Mouse (Mus musculus) CD4-positive, CD25-positive, alpha-beta regulatory T cell, adult 4 months (primary cell): ENCODE results near the gene Lrg1. TPM values are rescaled to one million over a fixed set of nuclear protein-coding genes. Genes with fewer than 3 reads are reported as not detected.

Experiments used
- ATAC-seq: one replicate; pipeline ENCODE4 v1.8.0; 2017
- polyA plus RNA-seq, 2 experiments: library from polyadenylated mRNA; unstranded; fragments of 100-300 nt; shearing (Covaris generic); gene quantifications; one replicate each; pipeline ENCODE4 v1.2.1; 2017

The Lrg1 gene
- polyA plus RNA-seq: not detected

GRCm38 (mm10) chr17:56121826-56122225 is at the start of gene Lrg1:
Lrg1 (minus strand) TSS chr17:56122001.
- ATAC-seq: no peak

GRCm38 (mm10) chr17:56171456-56171855 is 49.7 kb upstream of the Lrg1 start:
- ATAC-seq: no peak

DNA sequence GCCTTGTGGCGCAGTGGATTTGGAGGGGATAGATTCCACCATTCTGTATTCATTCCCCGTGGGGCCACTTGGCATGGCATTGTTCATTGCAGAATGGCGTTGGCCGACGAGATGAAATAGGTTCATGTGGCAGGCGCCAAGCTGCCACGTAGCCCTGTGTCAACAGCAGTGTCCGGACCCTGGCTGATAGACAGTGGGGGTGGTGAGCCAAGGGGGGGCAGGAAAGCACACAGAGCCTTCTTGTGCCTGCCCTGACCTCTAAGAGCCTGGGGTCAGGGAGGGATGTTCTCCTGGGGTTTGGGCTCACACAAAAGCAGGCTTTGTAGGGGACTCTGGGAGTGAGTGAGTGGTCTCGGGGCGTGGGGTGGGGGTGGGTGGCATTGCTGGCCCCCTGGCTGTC is 48.8 kb upstream of the Lrg1 start:
- ATAC-seq: no peak

- peak; percentile 83 for ATAC-seq
Measured at GRCm38 (mm10) chr17:56169830-56170229, 48.0 kb upstream of the Lrg1 start.

DNA sequence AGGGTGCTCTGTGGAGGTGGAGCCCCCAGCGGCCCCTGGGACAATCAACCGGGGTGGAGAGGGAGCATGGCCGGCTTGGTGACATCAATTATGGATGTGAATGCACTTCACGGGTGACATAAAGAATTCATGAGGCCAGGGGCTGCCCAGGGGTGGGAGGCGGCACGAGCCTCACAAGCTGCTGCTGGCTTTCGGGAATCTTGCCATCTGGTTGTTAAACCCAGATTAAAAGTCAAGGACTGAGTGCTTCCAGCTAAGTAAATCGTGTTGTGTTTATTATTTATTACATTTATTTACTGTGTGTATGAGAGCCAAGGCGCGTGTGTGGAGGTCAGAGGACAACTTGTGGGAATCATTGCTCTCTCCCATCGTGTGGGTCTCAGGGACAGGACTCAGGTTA is 43.9 kb upstream of the Lrg1 start:
- no peak for ATAC-seq

DNA sequence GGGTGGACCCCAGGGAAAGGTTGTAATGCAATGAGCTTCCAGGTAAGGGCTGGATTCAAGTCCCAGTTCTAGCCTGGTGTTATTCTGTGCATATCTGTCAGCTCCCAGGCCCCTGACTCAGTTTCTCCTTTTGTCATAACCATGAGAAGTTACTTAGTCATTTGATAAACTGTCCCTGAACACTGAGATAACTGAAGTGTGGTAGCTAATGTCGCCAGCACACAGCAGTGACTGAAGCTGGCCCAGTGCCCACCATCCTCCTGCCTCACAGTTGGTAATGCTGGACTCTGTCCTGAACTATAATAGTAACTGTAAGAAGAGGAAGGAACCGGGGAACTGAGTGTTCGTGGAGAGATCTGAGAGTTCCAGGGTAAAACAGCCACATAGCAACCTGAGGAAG is 42.7 kb upstream of the Lrg1 start:
- no peak for ATAC-seq

GRCm38 (mm10) chr17:56163523-56164102 is 41.8 kb upstream of the Lrg1 start:
- ATAC-seq: peak; percentile 83

GRCm38 (mm10) chr17:56162231-56162774 is 40.5 kb upstream of the Lrg1 start, which contains the start of gene Tnfaip8l1:
Tnfaip8l1 (plus strand) TSS chr17:56162477.
- peak; percentile 87 for ATAC-seq

GRCm38 (mm10) chr17:56159729-56160128 is 37.9 kb upstream of the Lrg1 start:
- no peak for ATAC-seq

- no peak for ATAC-seq
Measured at GRCm38 (mm10) chr17:56153643-56154042, 31.8 kb upstream of the Lrg1 start.

DNA sequence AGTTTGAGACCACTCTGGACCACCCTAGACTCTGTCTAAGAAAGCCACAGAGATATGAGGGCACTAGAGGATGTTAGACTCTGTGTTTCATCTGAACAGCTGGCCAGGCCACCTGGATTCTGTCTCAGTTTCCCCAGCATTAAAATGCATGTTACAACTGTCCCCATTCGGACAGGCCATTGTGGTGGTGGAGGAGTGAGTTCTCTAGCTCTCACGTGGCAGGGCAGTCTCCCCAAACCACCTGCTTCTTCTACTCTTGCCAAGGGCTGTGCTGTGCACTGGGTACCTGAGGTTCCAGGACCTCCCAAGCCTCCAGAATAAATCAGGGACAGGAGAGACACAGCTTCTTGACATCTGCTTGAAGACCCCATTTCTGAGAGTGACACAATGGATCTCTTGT is 28.1 kb upstream of the Lrg1 start:
- ATAC-seq: no peak

GRCm38 (mm10) chr17:56148790-56149618 is 27.2 kb upstream of the Lrg1 start:
- no peak for ATAC-seq

DNA sequence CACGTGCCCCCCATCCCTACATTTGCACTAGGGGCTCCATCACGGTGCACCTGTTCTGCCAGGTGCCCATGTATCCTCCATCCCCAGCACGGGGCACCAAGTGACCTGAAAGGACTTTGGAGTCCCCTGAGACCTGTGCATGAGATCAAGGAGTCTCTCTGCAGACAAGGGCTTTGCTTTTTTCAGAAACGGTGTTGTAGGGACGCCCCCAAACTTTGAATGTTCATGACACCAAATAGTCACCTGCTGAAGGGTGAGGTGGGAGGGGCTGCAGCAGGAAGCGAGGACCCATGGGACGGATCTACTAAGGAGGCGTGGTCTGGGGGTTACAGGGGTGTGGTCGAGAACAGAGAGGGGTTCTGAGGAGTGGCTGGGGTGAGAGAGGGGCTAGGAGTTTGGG is 26.5 kb upstream of the Lrg1 start:
- ATAC-seq: peak; percentile 26

DNA sequence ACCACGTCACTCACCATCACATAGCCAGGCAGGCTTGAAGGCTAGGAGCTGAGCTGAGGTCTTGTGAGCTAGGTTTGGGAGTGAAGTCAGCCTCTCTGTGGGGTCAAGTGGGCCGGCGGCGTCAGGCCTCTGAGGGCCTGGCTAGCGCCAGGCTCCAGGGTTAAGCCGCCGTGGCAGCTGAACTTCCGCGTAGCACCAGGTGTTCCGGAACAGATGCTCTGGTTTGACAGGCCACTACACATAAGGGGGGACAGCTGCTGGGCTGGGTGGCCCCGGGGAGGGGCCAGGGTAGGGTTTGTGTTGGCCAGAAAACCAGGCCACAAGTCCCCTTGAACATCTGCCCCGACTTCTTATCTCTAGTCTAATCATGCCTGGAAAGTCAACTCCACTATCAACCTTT is 25.6 kb upstream of the Lrg1 start:
- ATAC-seq: no peak

DNA sequence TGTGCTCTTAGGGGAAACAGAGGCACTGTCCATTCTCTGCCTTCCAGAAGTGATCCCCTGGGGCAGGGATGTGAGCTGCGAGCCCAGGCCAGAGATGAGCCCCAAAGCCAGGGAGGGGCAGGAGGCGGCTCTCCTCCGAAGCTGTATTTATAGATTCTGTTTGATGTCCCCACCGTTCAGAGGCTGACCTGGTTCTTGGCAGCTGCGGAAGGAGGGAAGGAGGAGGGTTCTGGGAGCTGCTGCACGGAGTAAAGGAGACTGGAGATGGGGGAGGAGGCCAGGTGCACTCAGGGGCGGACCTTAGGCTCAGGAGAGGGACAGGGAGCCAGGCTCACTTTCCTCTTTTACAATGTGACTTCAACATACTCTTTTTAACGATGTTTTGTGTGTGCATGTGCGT is 24.3 kb upstream of the Lrg1 start:
- no peak for ATAC-seq

DNA sequence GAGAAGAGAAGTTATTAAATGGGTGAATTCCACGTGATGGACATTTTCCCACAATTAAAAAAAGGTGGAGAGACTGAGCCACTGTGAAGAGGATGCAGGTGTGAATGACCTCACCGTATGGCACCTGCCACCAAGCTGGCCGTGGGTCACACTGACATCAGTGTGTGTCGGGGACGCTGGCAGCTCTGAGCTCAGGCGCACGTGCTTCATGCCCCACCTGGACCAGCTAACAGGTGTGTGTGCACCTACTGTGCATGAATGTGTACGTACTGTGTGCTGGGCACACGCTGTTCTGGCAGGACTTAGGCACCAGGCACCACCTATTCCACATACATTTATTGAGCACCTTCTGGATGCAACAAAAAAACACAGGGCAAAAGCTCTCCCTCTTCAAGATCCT is 22.7 kb upstream of the Lrg1 start:
- no peak for ATAC-seq

DNA sequence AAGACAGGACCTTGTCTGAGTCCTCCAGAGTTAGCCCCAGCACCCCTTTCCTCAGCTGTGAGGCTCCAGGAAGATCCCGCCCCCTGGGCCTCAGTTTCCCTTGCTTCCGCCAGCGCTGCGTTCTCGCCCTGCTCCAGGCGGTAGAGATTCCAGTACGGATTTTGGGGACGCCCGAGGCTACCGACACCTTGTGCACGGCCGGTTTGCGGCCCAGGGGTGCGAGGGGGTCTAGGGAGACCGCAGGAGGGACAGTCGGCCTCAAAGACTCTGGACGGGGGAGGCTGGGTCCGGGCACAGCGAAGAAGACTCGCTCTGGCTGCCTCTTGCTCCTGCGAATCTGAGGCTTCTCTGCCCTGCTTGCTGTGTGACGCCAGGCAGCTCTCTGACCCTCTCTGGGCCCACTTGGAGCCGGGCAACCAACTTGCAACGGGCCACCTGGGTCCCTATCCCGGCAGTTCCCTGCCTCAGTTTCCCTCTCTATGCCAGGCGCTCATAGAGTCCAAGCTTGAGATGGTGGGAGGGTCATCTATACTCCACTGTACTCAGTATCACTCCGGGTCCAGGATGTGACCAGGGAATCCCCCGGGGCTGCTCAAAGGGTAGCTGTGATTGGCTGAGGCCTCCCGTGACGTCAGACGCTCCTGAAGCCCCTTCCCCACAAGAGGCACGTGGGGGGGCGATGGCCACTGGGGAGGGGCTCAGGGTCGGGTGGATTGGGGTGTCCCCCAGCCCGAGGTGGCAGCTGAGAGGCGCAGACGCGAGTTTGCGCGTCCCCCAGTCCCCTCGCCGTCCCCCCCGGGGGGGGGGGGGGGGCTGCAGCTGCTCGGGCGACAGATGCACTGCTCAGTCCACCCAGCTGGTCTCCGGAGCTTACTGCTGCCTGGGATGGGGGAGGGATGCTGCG is 20.2 kb upstream of the Lrg1 start:
- ATAC-seq: no peak

DNA sequence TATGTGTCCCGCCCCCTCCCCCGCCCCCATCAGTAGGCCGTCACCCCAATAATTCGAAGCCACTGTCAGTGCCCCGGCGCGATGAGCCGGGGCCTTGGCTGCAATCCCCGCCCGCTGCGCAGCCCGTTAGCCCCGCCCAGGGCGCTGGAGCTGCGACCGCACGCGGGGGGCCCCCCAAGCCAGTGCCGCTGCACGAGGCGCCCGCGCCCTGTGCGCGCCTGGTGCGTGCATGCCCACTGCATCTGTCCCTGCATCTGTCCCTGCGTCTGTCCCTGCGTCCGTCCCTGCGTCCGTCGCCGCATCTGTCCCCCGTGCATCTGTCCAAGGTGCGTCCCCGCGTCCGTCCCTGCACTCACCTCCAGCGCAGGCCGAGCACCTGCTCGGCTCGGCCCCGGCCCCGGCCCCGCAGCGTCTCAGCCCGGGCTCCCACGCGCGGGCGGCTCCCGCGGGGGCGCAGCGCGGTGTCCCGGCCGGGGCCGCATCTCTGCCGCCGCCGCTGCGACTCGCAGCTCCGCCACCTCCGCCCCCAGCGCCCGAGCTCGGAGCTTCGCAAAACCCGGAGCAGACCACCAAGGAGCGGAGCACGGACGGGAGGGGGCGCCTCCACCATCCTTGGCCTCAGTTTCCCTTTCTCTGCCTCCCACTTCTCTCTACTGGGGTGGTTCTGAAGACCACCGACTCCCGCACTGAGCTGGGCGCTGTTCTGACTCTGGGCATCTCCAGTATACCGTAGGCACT is 18.2 kb upstream of the Lrg1 start, which contains the start of gene Sema6b:
Gene Sema6b, minus strand, starts transcription at position 486 of the 738 bp plus-strand sequence.
- ATAC-seq: peak; percentile 61

DNA sequence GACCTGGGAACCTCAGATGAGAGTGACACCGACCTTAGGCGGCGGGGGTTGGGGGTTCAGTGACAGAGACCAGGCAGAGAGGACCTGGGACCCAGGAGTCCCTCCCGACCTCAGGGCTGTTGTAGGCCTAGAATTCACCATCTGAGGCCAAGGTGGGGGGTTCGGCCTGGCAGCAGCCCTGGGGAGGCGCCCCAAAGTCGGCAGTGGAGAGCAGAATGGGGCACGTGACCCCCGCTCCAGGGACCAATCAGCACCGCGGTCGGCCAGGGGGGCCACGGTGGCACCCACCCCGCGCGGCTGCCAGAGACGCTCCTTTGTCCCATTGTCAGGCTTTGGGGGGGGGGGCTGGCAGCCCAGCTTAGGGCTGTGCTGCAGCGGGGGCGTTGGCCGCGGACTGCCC is 17.6 kb upstream of the Lrg1 start:
- no peak for ATAC-seq

- no peak for ATAC-seq
Measured at GRCm38 (mm10) chr17:56137839-56138613, 16.2 kb upstream of the Lrg1 start.

DNA sequence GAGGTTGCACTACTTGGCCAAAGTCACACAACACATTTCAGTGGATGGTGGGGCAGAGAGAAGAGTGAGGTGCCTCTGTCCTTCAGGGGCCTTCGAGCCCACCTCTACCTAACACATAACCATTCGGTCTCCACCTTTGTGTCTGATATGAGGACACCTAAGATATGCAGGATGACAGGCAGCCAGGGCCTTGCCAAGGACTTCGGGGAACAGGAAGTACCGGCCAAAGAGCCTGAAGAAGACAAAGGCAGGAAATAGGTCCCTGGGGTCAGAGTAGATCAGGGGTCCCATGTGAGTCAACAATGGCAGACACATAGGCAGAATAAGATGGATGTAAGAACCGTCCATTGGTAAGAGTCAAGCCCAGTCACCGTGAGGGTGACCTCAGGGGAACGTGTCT is 14.8 kb upstream of the Lrg1 start:
- ATAC-seq: no peak
